Mouse (Mus musculus) left cerebral cortex, postnatal 10 days (tissue): ENCODE data around the gene Dynlt1b. TPM values are rescaled to one million over a fixed set of nuclear protein-coding genes. Genes with fewer than 3 reads are reported as not detected.

ENCODE experiments used
- total RNA-seq, 2 experiments: library from RNA; stranded (reverse); gene quantifications; 2 replicates each; pipeline ENCODE4 v1.2.3; 2021

Dynlt1b gene
- total RNA-seq, 2 experiments from 2014 or later, result 258 to 295 TPM

Other genes starting within 250 kb of the Dynlt1b start
- 100 to 1,000 TPM; 101 to 103 TPM for gene Tmem181a, start 173.3 kb upstream of the Dynlt1b start, total RNA-seq
- 10 to 100 TPM; 20.3 to 20.4 TPM for gene Dynlt1a, start 112.6 kb upstream of the Dynlt1b start, total RNA-seq
- gene Dynlt1c, start 171.6 kb downstream of the Dynlt1b start, total RNA-seq, result 10 to 100 TPM; 23.8 to 25.0 TPM
- 100 to 1,000 TPM; 199 to 208 TPM for gene Dynlt1f, start 225.8 kb downstream of the Dynlt1b start, total RNA-seq
- gene Sytl3, start 229.0 kb downstream of the Dynlt1b start, total RNA-seq, result under 1 TPM; 0.49 to 0.81 TPM